Mouse (Mus musculus) embryonic facial prominence, embryonic 11.5 days (tissue): Measurements from ENCODE around the gene Gbf1. TPM values are rescaled to one million over a fixed set of nuclear protein-coding genes. Genes with fewer than 3 reads are reported as not detected.

Source experiments
- ATAC-seq: fragments of 200-750 bp; cut with Nextera tagmentation; replicated peaks from 2 replicates; pipeline ENCODE4 v1.8.0; 2017; ENCODE audit warnings: low read depth; ENCODE audit not compliant: insufficient number of reproducible peaks, low FRiP score, low TSS enrichment
- DNase-seq: peaks from one replicate; pipeline ENCODE4 v3.0.0-alpha.2; 2015; ENCODE audit warnings: low spot score
- H3K27ac ChIP-seq: fragments of 300-500 bp; sonication (generic); replicated peaks from 2 replicates; pipeline ENCODE4 v1.5.1; 2014; ENCODE audit warnings: mild to moderate bottlenecking, low read depth, low read length, control low read depth
- H3K27me3 ChIP-seq: fragments of 300-500 bp; sonication (generic); 2 replicates; pipeline ENCODE4 v1.6.1; 2014; ENCODE audit warnings: mild to moderate bottlenecking, low read length, moderate library complexity, mixed read lengths; ENCODE audit not compliant: control insufficient read depth, insufficient read depth
- H3K36me3 ChIP-seq: fragments of 300-500 bp; sonication (generic); replicated peaks from 2 replicates; pipeline ENCODE4 v1.6.1; 2014; ENCODE audit warnings: low read depth, mild to moderate bottlenecking, low read length, moderate library complexity, mixed read lengths; ENCODE audit not compliant: control insufficient read depth, insufficient read depth
- H3K4me1 ChIP-seq: fragments of 300-500 bp; sonication (generic); 2 replicates; pipeline ENCODE4 v1.6.1; 2014; ENCODE audit warnings: low read length, mixed read lengths; ENCODE audit not compliant: control insufficient read depth, insufficient read depth
- H3K4me2 ChIP-seq: fragments of 300-500 bp; sonication (generic); 2 replicates; pipeline ENCODE4 v1.6.1; 2014; ENCODE audit warnings: low read depth, mild to moderate bottlenecking, control low read depth, low read length, moderate library complexity
- H3K4me3 ChIP-seq: fragments of 300-500 bp; sonication (generic); 2 replicates; pipeline ENCODE4 v1.5.1; 2014; ENCODE audit warnings: low read depth, low read length, control low read depth
- H3K9ac ChIP-seq: fragments of 300-500 bp; sonication (generic); replicated peaks from 2 replicates; pipeline ENCODE4 v1.6.1; 2014; ENCODE audit warnings: mild to moderate bottlenecking, control low read depth, low read length
- H3K9me3 ChIP-seq: fragments of 300-500 bp; sonication (generic); replicated peaks from 2 replicates; pipeline ENCODE4 v1.6.1; 2016; ENCODE audit warnings: mild to moderate bottlenecking, low read length, inconsistent platforms, mixed read lengths; ENCODE audit not compliant: control insufficient read depth
- WGBS: fragments of 180-500 bp; shearing (Covaris S2); extraction: QIAGEN DNeasy Blood & Tissue Kit; methylation state at CpG from one replicate; pipeline ENCODE4 v1.1.7; 2014; 5-methylcytosine and 5-hydroxymethylcytosine counted together
- polyA plus RNA-seq: library from polyadenylated mRNA; unstranded; fragments of >200 nt; fragmentation: Nextera tagmentation; extraction: Ambion mirVana; gene quantifications from 2 replicates; pipeline ENCODE4 v1.2.1, GENCODE M21; 2014

Gene Gbf1
- polyA plus RNA-seq, 1 experiment from 2014 or later, result 33.4 TPM

DNA sequence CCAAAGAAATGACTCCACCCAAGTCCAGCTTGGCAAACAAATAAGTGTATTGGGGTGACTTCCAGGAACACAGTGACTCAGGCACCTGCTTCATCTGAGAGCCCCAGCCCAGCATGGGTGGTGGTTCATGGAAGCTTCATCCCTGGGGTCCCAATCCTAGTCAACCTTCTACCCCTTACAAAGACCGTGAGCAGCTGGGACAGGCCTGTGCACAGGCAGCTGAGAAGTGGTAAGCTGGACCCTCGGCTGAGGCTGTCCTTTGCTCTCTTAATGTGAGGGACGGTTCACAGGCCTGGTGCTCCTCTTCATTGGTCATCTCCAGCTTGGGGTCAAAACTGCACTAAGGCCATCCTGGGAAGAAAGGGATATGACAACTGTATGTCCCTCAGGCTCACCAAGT, 135.3 kb downstream of the Gbf1 start:
- Histone ChIP-seq H3K9me3 (no peaks in the 10 kb centered on the region), H3K27ac (no peak overlapping the region), H3K4me2 (no peak overlapping the region), H3K27me3 (no peaks in the 10 kb centered on the region), H3K36me3 (peaks cover 5% of the 10 kb centered on the region), H3K9ac (no peak overlapping the region), H3K4me3 (no peak overlapping the region), H3K4me1 (no peaks in the 10 kb centered on the region)
- ATAC-seq (no peak), DNase-seq (no peak)
- WGBS, result 83% methylated on average over 3 of the region's 3 CpGs

DNA sequence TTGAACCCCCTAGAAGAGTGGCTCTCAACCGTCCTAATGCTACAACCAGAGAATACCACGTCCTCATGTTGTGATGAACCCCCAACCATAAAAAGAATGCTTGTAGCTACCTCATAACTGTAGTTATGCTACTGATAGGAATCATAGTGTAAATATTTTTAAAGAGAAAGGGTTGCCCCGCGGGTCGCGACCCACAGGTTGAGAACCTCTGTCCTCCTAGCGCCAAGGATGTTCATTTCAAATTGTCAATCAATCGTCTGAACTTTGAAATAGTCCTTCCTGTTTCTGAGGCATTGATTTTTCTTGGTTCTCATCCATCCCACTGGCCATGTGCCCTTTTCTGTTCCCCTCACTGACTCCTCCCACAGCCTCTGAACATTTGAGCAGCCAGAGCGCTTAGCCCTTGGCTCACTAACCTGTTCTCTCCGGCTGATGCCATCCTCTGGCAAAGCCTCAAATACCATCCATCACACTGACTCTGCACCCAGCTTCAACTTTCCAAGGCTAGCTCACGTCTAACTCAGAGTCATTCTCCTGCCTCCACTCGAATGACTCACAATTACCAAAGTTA, 138.3 kb downstream of the Gbf1 start:
- WGBS, result 71% methylated on average over 12 of the region's 12 CpGs
- DNase-seq, result no peak
- no peak overlapping the region for H3K4me2 ChIP-seq
- no peak overlapping the region for H3K4me3 ChIP-seq
- no peaks in the 10 kb centered on the region for H3K27me3 ChIP-seq
- H3K36me3 ChIP-seq, result no peaks in the 10 kb centered on the region
- ATAC-seq, result no peak
- H3K9me3 ChIP-seq, result no peaks in the 10 kb centered on the region
- no peak overlapping the region for H3K27ac ChIP-seq
- no peak overlapping the region for H3K9ac ChIP-seq
- no peaks in the 10 kb centered on the region for H3K4me1 ChIP-seq

DNA sequence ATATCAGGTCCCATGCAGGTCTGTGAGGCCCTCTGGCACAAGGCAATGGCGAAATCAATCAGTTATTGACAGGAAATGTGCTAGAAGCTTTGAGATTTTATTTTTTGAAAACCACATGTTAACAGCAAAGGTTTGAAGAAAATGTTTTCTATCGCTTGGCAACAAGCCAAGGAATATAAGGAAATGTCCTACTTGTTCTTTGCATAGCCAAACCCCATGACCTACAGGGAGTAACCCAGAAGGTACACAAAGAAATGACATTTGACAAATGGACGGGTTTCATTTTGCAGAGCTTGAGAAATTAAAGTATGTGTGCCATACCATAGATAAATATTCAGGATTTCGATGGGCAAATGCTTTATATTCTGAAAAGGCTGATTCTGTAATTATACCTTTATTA, 144.6 kb downstream of the Gbf1 start:
- Histone ChIP-seq H3K9me3 (no peaks in the 10 kb centered on the region), H3K36me3 (no peaks in the 10 kb centered on the region), H3K27me3 (0 out of 2 replicates have a peak, but pooled peaks cover 2% of the 10 kb centered on the region), H3K4me1 (no peaks in the 10 kb centered on the region), H3K27ac (no peak overlapping the region), H3K4me2 (no peak overlapping the region), H3K9ac (no peak overlapping the region), H3K4me3 (no peak overlapping the region)
- ATAC-seq (no peak), DNase-seq (no peak)
- WGBS, result 74% methylated on average over 4 of the region's 4 CpGs

DNA sequence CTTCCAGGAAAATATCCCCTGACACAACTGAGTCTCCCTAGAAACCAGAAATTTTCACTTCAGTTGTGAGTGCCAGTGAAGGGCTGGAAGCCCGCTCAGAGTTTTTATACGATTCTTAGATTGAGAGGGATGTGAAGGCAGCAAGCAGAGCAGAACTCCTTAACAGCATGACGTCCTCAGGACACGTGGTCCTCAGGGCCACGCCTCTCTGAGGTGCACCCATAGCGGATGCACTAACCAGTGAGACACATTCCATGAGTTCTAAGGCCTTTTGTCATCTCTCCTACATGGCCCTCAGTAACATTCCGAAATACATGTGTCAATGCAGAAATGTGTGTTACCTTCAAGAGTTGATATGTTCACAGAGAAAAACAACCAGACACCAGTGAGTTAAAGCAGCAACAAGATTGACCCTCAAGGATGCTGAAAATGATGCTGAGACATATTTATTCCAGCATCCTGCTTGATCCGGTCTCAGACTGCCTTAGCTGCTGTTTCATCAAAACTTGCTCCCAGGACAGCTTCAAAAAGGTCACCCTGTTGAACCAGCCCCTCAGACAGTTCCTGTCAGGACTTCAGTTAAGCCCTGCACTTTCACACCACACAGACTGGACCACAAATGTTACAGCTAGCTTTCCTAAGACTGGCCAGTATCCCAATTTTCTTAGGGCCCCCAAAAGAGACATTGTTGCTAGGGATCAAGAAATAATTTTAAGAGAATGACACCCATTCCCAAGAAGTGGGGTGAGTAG, 148.2 kb downstream of the Gbf1 start:
- WGBS, result 40% methylated on average over 8 of the region's 8 CpGs
- Histone ChIP-seq H3K36me3 (no peaks in the 10 kb centered on the region), H3K4me1 (no peaks in the 10 kb centered on the region; the same call in 1 of the 2 replicates), H3K27ac (no peak overlapping the region), H3K4me2 (no peak overlapping the region), H3K4me3 (no peak overlapping the region), H3K9ac (no peak overlapping the region), H3K9me3 (no peaks in the 10 kb centered on the region), H3K27me3 (0 out of 2 replicates have a peak, but pooled peaks cover 2% of the 10 kb centered on the region)
- no peak for ATAC-seq
- DNase-seq, result no peak

DNA sequence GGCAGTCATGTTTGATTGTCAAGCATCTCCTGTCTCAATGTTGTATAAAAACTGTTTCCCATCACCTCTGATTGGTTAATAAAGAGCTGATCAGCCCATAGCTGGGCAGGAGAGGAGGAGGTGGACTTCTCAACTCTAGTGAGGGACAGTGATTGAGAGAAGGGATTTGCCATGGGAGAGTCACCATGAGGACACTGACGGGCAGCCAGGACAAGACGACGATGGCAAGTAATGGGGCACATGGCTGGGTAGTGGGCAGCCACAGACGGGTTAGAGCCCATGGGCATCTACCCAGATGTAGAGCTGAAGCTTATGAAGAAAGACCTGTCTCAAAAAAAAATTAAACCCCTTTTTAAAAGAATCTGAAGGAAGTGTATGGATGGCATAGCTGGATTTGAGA, 150.2 kb downstream of the Gbf1 start:
- WGBS, result 84% methylated on average over 4 of the region's 4 CpGs
- no peak overlapping the region for H3K4me3 ChIP-seq
- DNase-seq (no peak), ATAC-seq (no peak)
- H3K4me1 ChIP-seq, result no peaks in the 10 kb centered on the region; the same call in 1 of the 2 replicates
- H3K9me3 ChIP-seq, result no peaks in the 10 kb centered on the region
- no peak overlapping the region for H3K4me2 ChIP-seq
- peaks cover 3% of the 10 kb centered on the region; the same call in 1 of the 2 replicates for H3K27me3 ChIP-seq
- no peak overlapping the region for H3K9ac ChIP-seq
- H3K27ac ChIP-seq, result no peak overlapping the region
- no peaks in the 10 kb centered on the region for H3K36me3 ChIP-seq

DNA sequence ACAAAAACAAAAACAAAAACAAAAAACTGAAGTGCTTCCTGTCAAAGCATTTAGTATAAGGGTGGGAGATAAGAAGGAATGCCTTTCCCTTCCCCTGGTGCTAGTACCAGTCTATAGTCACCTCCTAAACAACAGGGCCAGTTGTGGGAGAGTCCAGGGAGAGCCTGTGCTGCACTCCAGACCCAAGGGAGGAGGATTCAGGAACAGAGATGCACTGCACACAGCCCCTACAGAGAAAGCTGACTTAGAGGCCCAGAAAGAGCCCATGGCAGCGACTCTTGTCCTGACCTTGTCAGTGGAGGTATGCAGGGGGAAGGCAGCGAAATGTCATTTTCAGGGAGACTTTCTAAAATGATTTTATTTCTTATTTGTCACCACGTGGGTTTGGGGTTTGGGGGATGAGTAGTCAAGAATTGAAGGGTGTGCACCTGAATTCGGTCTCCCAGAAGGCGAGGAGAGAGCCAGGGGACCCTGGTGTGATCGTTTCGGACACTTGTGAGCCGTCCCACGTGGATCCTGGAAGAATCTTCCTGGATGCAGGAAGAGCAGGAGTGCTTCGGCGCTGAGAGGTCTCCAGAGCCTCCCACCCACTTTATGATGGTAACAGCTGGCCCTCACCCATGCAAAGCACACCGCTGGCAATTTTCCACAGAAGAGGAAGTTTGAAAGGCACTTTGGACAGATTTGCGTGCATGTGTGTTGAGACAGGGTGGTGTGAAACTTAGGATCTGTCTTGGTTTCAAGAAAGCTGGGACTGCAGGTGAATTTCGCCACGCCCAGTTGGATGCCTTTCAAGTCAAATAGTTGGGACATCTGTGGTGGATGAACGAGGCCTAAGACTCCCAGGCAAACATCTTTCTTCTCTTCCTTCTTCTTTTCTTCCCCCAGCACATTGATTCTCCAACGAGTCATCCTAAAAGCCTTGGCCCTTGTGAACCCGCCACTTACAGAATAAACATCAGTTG, 151.2 kb downstream of the Gbf1 start:
- no peaks in the 10 kb centered on the region for H3K36me3 ChIP-seq
- no peak overlapping the region for H3K27ac ChIP-seq
- WGBS, result 60% methylated on average over 18 of the region's 18 CpGs
- peak overlapping the region; percentile 60 for H3K4me3 ChIP-seq
- H3K9me3 ChIP-seq, result no peaks in the 10 kb centered on the region
- DNase-seq (no peak), ATAC-seq (no peak)
- H3K27me3 ChIP-seq, result peaks cover 7% of the 10 kb centered on the region
- H3K4me2 ChIP-seq, result peak overlapping the region; percentile 96
- no peak overlapping the region for H3K9ac ChIP-seq
- H3K4me1 ChIP-seq, result peaks cover 1% of the 10 kb centered on the region

DNA sequence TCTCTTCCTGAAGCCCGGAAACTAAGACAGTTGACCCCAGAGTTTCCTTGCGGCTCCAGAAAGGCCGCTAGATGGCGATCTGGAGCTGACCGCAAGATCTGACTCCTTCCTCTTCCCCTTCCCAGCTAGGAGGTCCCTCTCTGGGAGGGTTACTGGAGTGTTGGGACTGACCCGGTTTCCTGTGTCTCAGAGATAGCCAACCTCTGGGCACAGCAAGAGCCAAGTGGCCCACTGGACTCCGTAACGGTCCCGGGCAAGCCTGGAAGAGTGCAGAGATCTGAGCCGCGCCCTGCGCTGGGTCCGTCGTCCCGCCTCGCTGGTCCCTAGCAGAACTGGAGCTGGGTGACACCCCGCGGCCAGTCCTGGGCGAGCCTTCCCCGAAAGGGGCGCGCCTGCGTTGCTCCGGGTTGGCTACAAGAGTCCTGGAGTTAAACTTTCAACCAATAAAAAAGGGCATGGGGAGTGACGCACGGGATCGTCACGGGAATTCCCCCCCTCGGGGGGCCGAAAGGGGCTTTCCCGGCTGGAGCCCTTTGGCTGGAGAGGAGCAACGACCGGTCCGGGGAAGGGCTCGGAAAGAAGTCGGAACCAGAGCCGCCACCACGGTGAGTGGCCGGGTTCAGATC, 152.0 kb downstream of the Gbf1 start, which contains the start of gene Nfkb2:
Nfkb2 (plus strand) TSS at position 105 of the 626 bp plus-strand sequence.
- peak within 1 kb of the TSS; percentile 96 for H3K4me2 ChIP-seq
- ATAC-seq (peak; percentile 79), DNase-seq (peak; percentile 87)
- peak within 1 kb of the TSS; percentile 41; the same call in 1 of the 2 replicates for H3K27ac ChIP-seq
- H3K4me1 ChIP-seq, result peaks cover 4% of the 10 kb centered on the region
- H3K9me3 ChIP-seq, result no peaks in the 10 kb centered on the region
- peak within 1 kb of the TSS; percentile 60 for H3K4me3 ChIP-seq
- peaks cover 11% of the 10 kb centered on the region for H3K27me3 ChIP-seq
- peak within 1 kb of the TSS; percentile 67 for H3K9ac ChIP-seq
- WGBS, result under 1% methylated on average over 39 of the region's 39 CpGs
- no peaks in the 10 kb centered on the region for H3K36me3 ChIP-seq
